Mouse (Mus musculus) telencephalon, adult 2 months (tissue): Measurements from ENCODE around the gene Sp6.
A peak's percentile ranks its signal among the peaks of the same experiment; 100 is the strongest.

ENCODE experiments used
- DNase-seq: peaks from one replicate; pipeline ENCODE4 v3.0.0-alpha.2; 2011; ENCODE audit warnings: low read depth, low spot score

Gene Sp6

DNA sequence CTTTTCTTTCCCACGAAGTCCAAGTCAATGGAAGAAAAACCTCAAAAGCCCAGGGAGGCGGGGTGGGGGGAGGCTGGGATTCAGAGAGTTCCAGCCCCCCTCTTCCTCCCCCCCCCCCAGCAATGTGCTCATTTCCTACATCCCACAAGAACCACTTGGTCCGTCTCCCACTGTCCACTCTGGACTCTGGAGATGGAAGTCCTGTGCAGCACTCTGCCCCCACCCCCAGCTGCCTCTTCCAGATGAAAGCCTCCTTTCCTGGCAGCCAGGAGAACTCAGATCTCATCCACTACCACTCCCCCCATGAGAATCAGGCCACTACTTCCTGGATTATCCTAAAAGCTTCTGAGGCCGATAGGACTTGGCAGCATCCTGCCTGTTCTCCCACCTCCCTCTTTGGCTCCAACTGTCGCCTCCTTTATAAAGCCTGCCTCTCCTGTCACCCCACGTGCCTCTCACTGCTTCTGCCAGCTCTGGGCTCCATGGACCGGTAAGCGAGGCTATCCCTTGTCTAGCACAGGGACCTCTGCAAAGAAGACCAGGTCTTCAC lies at the start of gene Sp6:
Gene Sp6 (plus strand): TSS at position 274 of the 550 bp plus-strand sequence.
- DNase-seq, result no peak

DNA sequence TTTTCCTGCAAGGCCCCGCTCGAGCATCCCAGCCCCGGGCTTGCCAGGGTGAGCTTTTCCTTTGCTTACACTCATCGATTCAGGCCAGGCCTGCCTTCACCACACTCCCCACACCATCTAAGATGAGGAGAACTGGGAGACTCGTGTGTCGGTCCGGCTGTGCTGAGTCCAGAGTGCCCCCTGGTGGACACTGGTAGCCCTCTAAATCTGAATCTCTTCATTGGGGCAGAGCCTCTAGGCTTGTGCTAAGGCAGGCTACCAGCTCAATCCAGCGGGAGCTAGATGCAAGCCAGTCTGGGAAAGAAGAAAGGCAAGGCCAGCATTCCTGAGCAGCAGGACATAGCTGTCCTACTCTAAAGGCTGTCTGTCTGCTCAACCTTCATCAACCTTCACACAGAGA lies 49.6 kb upstream of the Sp6 start:
- DNase-seq, result no peak

DNA sequence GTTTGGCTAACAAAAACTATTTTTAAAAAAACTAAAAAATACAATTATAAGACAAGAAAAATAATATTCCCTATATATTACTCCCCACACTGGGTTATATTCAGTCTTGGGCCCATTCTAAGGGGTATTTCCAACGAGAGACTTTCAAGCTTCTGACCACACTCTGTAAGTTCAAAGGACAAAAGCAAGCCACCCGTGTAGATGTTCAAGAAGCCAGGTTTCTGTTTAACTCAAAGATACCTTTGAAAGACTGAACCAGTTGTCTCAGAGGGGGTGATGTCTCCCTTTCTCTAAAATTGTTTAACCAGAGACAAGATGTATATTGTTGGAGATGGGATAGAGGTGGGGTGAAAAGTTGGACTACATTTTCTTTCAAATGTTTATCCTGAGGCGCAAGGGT lies 47.0 kb upstream of the Sp6 start:
- DNase-seq, result no peak

DNA sequence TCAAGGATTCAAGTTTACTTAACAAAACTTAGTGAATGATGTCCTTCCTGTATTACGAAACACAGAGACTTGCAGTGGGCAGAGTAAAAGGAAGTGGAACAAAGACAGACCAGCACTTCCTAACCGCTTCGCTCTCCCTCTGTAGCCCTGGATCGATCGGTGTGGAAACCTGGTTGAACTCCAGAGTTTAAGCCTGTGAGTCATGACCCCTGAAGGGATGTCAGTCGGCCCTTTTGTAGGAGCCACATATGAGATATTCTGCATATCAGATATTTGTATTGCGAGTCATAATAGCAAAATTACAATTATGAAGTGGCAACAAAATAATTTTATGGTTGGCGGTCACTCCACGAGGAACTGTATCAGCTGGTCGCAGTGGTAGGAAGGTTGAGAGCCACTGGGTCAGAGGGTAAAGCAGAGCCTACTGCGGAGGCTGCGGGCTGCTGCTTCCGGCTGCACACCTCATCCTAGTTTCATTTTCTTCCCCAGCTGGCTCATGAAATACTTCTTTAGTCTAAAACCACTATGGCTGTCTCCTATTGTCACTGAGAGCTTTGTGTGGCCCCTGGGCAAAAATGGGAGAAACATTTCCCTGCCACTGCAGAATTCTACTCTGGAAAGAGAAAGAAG lies 46.2 kb upstream of the Sp6 start:
- no peak for DNase-seq

DNA sequence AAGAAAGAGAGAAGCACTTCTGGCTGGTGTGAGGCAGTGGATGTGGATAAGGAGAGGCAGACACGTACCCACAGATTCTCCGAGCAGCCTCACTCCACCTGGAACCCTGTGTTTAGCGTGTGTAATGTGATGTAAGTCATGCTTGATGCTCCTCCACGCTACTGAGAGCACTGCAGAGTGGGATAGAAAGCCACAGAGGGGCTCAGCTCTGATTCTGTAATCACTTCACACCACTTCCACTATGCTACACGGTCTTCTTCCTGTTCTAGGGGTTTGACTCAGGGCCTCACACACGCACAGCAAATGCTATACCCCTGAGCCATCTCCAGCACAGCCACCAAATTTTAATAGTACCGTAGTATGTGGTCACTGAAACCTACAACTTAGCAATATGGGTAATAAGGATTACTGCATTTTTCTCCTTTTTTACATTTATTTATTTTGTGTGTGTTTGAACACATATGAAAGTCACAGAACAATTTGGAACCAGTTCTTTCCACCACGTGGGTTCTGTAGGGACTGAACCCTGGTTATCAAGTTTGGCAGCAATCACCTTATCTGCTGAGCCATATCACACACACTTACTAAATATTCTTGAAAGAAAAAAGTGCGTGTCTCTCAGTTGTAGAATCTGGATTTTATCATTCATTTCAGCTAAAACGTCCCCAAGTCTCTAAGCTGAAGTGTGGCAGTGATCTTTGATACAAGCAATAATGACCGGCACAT lies 45.5 kb upstream of the Sp6 start:
- no peak for DNase-seq

DNA sequence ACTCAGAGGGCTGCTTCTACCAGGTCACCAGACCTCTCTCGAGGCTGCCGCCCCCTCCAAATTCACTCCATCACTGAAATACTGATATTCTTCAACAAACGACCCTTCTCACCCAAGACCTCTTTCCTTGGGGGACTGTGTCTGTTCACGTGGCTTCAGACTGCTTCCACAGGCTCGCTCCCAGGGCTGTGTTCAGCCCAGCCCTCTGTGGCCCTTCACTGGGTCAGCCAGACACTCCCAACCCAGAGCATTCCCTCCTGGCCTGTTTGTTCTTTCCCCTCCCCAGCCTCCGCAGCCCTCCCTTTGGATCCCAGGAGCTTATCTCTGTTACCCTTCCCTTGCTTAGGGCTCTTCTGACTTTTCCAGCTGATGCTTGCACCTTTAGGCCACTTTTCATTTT lies 44.7 kb upstream of the Sp6 start:
- no peak for DNase-seq

DNA sequence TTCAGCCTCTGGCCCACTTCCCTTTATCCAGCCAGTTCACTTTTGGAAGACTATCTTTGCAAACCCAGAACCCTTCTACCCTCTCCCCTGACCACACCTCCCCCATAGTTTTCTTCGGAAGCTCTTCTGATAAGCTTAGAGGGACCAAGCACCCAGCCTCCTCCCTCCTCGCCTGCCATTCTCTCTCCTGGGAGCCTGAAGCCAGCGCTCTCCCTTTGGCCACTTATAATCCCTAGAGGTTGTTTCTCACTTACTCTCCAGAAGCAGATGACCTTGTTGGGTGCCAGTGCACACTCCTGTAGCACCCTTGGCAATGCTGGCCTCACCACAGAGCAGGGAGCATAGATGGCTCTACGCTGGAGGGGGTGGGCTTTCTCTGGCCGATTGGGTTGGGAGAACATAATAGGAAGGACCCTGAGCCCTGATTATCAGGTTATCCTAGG lies 43.9 kb upstream of the Sp6 start:
- no peak for DNase-seq

DNA sequence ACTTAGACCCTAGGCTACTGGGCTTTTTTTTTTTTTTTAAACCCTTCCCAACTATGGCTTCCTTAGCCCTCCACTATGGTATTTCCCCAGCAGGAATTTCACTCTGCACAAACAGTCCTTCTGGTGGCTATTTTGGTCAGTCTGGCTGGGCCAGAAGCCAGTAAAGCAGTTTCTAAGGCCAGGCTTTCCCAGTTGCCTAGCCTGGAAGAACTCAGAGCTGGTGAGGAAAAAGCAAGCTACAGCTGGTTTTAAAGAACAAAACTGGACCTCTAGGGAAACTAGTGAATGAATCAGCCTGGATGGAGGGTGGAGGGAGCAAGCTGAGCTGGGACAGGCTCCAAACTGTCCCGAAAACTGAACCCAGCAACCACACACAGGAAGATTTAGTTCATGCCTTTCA lies 43.4 kb upstream of the Sp6 start:
- no peak for DNase-seq

DNA sequence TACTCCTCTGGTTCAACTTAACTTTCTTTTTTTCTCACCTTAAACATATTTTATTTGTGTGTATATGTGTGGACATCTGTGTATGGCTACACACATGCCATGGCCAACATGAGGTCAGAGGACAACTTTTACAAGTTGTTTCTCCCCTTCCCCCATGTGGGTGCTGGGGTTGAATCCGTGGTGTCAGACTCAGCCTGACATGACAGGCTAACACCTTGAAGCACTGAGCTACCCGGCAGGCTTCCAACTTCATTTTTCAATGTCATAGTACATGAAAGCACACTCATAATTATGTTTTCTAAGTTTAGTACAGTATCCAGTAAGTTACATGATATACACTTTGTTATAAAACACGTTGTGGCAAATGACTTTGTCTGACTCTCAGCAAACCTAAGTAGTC lies 42.9 kb upstream of the Sp6 start:
- no peak for DNase-seq

DNA sequence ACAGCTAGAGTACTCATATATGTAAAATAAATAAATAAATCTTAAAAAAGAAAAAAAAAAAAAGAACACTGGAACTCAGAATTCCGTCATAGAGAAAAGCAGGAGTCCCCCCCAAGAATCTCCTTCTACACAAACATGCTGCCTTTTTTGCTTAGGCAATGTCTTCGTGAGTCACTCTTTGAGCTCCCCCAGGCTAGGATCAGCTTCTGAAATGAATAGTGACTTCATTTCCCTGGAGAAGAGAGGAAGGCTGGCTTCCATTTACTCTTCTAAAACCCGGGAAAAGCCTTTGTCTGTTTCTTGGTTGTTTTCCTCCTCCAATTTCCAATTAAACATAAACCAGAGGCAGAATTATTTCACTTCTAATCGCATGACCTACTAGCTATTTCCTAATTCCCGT lies 40.3 kb upstream of the Sp6 start:
- no peak for DNase-seq

DNA sequence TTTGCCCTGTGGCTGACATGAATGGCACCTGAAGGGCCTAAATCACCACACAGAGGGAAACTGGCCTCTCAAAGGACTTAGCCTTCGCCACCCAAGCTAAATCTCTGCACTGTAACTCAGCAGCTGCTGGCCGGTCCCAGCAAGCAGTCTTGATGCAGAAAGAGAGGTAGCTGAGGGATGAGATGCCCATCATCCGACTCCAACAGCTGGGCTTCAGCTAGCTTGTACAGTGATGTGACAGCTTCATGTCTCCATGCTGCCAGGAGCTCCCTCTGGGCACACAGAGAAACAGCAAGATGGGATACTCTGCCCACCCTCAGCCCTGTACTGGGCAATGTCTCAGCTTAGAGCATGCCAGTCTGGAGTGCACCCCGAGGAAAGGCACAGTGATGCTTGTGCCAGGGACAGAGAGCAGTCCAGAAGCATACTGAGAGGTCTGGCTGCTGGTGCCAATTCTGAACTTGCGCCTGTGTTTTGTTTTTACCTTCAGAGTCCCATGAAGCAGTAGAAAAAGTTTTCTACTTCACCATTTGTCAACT lies 39.7 kb upstream of the Sp6 start:
- DNase-seq, result no peak

DNA sequence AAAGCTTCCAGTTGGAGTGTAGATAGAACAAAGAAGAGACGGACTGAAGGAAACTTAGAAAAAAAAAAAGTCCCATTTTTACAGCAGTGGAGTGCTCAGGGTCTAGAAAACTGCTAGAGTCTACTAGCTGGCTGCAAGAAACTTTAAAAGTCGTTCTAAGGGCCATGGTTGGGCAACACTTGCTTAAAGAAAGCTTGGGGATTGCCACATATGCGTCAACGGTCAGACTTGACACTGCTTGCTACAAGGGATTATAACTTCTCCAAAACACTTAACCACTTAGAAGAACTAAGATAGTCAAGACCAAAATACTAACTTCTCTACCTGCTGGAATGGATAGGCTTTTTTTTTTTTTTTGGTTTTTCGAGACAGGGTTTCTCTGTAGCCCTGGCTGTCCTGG lies 38.4 kb upstream of the Sp6 start:
- DNase-seq, result no peak

DNA sequence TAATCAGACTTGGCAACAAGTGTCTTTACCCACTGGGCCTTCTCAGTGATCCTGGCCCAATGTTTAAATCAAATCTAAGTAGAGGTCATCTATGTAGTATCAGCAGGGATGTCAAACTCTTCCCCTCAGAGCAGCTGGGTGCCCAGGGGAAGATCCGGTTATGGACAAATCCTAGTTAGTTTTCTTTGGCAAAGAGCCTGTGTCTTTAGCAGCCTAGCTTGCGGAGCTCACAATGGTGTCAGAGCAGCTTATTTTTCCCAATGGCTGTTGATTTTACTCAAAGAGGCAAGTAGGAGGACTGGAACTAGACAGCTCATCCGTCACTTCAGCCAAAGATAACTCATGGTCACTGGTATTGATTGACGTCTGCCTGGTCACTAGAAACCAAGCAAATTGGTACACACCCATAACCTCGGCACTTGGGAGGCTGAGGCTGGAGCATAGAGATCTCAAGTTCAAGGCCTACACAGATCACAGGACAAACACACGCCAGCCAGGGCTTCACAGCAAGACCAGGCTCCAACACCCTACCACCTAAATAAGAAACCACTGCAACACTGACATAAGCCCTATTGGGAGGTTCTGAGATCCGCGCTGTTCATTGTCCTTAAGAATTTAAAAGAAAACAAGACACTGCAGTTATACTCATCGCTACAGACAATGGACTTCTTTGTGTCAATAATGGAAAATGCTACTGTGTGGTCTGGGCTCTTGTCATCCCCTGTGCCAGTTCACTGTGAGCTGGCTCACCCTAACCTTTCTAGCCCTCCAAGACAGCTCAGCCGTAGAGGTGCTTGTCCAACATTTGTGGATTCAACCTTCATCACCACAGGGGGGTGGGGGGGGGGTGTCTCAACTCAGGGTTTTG lies 37.4 kb upstream of the Sp6 start:
- no peak for DNase-seq

DNA sequence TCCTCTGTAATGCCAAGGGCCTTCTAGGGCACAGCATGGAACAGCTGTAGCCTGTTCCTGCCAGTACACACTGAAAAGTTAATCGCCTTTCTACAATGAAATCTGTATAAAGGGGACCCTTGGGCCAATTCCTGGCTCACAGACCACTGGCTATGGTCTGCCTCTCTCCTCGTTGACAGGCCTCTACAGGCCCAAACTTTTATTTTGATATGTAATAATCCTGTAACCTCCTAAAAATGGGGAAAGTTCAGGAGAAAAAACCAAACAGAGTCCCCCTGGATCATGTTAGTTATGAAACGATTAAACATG lies 36.9 kb upstream of the Sp6 start:
- DNase-seq, result no peak

DNA sequence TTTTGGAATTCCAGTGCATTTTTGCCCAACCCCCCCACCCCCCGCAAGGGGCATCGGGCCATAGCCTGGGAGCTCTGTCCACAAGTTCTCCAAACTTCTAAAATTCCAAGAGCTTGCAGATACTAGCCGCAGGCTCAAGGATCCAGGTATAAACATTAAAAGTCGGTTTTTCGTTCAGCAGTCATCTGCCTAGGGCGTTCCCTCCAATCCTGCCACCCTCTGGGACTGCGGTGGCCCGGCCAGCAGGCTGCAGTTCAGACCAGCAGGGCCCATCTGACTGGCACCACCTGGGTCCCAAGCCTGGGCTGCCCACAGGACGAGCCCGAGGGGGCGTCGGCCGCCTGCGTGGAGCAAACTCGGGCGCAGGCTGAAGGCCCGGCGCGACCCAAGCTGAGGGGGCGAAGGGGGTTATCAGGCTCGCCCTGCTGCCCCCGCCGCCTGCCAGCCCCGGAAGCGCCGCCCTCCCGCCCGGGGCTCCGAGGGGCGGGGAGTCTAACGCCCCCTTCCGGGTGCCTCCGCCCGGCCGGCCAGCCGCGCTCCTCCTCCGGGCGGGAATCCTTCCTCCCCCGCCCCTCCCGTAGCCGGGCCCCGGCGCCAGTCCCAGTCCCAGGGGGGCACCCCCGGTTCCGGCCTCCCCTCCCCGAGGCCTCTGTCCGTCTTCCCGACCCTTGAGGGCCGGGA lies 36.1 kb upstream of the Sp6 start:
- DNase-seq, result peak; percentile 69

DNA sequence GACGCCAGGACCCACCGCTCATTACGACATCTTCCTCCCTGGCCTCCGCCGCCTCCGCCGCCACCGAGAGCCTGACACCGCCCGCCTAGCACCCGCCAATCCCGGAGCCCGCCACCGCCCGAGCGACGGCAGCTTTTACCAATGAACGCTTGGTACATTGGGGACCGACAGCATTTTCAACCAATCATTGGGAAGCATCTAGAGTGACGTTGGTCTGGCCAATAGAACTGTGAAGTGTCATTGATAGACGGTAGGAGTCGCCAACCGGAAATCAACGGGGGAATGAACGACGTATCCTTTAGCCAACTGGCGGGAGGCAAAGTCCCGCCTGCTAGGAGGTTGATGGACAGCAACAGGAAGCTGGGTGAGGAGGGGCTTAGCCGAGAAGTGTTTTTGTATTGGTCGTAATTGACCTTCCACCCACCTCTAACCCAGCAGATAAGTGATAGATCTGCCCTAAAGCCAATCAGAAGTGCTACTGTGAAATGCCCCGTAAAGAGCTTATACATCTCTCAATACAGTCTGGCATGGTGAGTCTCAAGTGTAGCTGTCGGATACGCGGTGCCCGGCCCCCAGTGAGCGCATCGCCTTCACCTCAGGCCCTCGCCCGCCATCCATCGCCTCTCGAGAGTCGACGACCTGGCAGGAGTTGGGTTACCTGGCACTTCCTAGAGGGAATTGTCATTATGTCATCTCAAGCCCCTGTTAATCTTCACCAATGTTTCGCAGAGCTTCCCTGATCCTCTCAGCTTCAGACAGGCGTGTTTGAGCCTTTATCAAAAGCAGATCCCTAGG lies 35.4 kb upstream of the Sp6 start:
- peak; percentile 100 for DNase-seq

DNA sequence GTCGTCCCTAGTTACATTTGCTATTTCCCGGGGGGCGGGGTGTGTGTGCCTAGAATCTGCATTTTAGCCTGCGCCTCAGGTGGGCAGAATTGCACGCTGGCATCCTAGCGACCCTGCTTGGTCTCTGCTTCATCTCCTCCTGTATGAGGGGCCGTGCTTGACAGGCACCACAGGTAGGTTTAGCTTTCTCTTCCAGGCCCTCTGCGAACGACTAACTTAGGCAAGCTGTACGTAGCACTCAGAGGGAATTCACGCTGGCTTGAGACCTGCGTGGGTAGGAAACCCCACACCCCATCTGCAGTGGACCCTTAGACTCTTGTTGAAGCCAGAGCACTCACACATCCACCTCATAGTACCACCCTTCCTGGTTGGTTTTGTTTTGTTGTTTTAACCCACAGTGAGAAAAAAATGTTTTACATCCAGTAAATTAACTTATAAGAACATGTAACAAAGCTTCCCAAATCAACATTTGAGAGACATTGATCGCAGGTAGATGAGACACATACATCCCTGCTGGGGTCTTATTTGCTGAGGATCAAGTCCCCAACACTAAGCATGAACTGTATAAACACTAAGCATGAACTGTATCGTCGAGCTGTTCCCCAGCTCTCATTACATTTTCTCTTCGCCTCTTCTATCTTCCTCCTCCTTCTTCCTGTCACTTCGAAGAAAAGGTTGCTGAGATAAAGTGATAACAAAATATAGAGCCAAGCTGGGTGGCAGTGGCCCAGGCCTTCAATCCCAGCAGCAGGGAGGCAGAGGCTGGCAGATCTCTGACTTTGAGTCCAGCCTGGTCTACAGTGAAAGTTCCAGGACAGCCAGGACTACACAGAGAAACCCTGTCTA lies 34.6 kb upstream of the Sp6 start:
- no peak for DNase-seq

DNA sequence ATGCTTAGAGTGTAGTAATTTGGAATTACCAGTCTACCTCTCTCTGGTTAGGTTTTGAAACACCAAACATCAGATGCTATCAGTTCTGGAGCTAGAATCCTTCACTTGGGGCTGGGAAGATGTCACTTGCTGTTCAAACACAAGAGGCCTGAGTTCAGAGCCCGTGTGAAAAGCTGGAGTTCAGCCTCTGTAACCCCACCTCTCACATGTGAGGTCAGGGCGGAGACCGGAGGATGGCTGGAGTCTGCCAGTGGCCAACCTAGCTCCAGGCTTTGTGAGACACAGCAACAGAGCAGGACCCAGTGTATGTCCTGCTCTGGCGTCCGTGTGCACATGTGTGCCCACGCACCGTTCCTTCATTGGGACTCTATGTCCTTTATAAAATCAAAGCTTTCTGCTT lies 33.9 kb upstream of the Sp6 start:
- no peak for DNase-seq

DNA sequence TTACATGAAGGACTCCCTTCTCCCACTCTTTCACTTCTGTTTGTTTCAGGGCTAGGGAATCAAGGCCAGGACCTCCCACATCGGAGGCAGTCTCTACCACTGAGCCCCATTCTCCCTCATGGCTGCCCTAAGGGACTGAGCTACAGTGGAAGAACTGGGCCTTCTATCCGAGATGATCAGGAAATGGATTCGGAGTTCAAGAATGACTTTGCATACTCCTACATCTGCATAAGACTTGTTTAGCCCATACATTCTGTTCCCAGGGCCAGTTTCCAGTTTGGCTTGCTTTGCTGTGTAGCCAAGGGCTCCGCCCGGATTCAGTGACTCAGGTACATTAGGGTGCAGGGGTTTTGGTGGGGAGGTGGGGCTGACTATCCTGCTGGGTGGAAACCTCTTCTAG lies 33.2 kb upstream of the Sp6 start:
- DNase-seq, result no peak

DNA sequence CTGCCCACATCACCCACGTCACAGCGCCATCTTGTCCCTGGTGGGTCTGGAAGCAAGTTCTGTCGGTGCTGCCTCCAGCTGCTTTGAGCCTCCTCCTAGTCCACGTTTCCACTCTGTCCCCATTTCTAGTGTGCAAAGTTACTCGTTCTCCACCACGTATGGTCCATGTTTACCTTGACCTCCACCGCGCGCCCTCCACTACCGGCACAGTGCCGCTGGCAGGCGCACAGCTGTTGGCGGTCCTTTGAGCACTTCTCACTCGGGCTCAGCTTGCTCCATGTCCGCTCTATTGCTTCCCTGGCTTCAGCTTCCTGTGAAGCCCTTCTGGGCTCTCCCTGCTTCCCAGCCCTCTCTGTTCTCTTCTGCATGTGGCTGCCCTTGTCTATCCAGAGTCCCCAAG lies 31.7 kb upstream of the Sp6 start:
- no peak for DNase-seq
